8 mouse cellular contexts compared by ENCODE assay signal in the genomic region with DNA sequence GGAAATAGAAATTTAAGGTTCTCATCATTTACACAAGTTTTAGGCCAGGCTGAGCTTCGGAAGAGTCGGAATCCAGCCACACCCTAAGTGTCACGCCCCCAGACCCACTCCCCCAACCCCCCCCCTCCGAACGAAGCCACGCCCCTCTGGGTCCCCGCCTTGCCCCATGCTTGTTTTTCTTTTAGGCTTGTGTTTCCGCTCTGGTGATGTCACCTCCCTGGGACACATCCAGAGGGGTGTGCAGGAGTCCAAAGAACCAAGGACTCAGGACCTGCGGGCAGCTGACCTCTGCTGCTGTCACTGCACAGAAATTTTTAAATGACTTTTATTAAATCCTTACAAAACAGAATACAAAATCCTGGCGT. TPM values are rescaled to one million over a fixed set of nuclear protein-coding genes. Genes with fewer than 3 reads are reported as not detected.
A peak's percentile ranks its signal among the peaks of the same experiment; 100 is the strongest.
DNase-seq lines count a peak whose midpoint lies in the region; ATAC-seq and TF ChIP-seq lines count a peak whose summit lies in the region.

No protein-coding gene starts in this region.

- peaks cover 5 to 24% of the 10 kb centered on the region in 2 experiments for H3K4me1 ChIP-seq in MEL (ENCODE audit: control insufficient read depth in 1 of 2, insufficient read depth in 2 of 2, low read length in 2 of 2)
- H3K4me1 ChIP-seq in embryonic fibroblast, embryonic 13.5 days (ENCODE audit: control insufficient read depth, insufficient read depth, low read length) = 0 out of 2 replicates have a peak, but pooled peaks cover 3% of the 10 kb centered on the region
- peaks cover 25 to 28% of the 10 kb centered on the region in 2 experiments for H3K4me1 ChIP-seq in liver, embryonic 14.5 days (replicated peaks; ENCODE audit: control insufficient read depth in 2 of 2, insufficient read depth in 2 of 2, low read length in 1 of 2)

- TF ChIP-seq RAD21 in MEL (IDR thresholded peaks at IDR 0.05; ENCODE audit: low read depth, low read length) = no peak

- H3K9me3 ChIP-seq in MEL (replicated peaks; ENCODE audit: insufficient read depth, low read length) = no peaks in the 10 kb centered on the region
- H3K9me3 ChIP-seq in liver, embryonic 14.5 days (ENCODE audit: control insufficient read depth, low read length) = no peaks in the 10 kb centered on the region

- peak; percentile 23; the same call in 1 of the 2 replicates for ATAC-seq in liver, embryonic 14.5 days (ENCODE audit: insufficient read depth)

- WGBS in liver, embryonic 14.5 days (ENCODE audit: insufficient replicate concordance) = 11% methylated on average over 10 of the region's 10 CpGs

- TF ChIP-seq CTCF in MEL (IDR thresholded peaks at IDR 0.05 in 2 of 3, conservative IDR thresholded peaks at IDR 0.05 in 1 of 3; ENCODE audit: control insufficient read depth in 1 of 3, insufficient read depth in 1 of 3, low read depth in 2 of 3, low read length in 3 of 3, poor library complexity in 1 of 3, severe bottlenecking in 1 of 3) = no peak
- no peak for TF ChIP-seq CTCF in embryonic fibroblast, embryonic 13.5 days (IDR thresholded peaks at IDR 0.05; ENCODE audit: borderline replicate concordance, insufficient read depth, low read length)
- no peak for TF ChIP-seq CTCF in liver, embryonic 14.5 days (IDR thresholded peaks at IDR 0.05; ENCODE audit: low read depth)

- H3K9ac ChIP-seq in MEL (ENCODE audit: control insufficient read depth, low read depth, low read length, poor library complexity, severe bottlenecking) = peak overlapping the region; percentile 61
- peak overlapping the region; percentile 15 for H3K9ac ChIP-seq in liver, embryonic 14.5 days (replicated peaks)

- no peak for TF ChIP-seq EP300 in MEL (IDR thresholded peaks at IDR 0.05; ENCODE audit: low read depth in 1 of 2, low read length in 2 of 2)
- TF ChIP-seq EP300 in liver, embryonic 14.5 days (IDR thresholded peaks at IDR 0.05; ENCODE audit: low read depth) = no peak

- H3K27ac ChIP-seq in MEL (ENCODE audit: control insufficient read depth, low read depth, low read length) = peak overlapping the region; percentile 50; the same call in 1 of the 2 replicates
- H3K27ac ChIP-seq in embryonic fibroblast, embryonic 13.5 days (ENCODE audit: insufficient read depth, low read length) = peak overlapping the region; percentile 55
- peak overlapping the region; percentile 38 for H3K27ac ChIP-seq in liver, embryonic 14.5 days

- H3K79me2 ChIP-seq in MEL (ENCODE audit: control insufficient read depth, insufficient read depth, low read length, poor library complexity) = no peaks in the 10 kb centered on the region; the same call in 1 of the 2 replicates

- DNase-seq in 3T3-L1 (ENCODE audit: low read depth, low spot score) = peak; percentile 72
- DNase-seq in MEL (ENCODE audit: low read depth, low spot score) = no peak
- peak; percentile 72 for DNase-seq in induced T-regulatory cell, adult 2 months (ENCODE audit: low read depth)
- no peak for DNase-seq in liver, embryonic 14.5 days (ENCODE audit: low read depth in 3 of 3, low spot score in 3 of 3)
- peak; percentile 71 for DNase-seq in testis, postnatal 10 days (ENCODE audit: low spot score)
- DNase-seq in thymus, postnatal 10 days (ENCODE audit: low spot score in 2 of 2) = no peak
- DNase-seq in thymus, postnatal 4 days = no peak

- H3K4me2 ChIP-seq in liver, embryonic 14.5 days (ENCODE audit: low read depth) = peak overlapping the region; percentile 47

- TF ChIP-seq POLR2A in MEL (IDR thresholded peaks at IDR 0.05; ENCODE audit: control insufficient read depth in 1 of 2, insufficient read depth in 1 of 2, low read depth in 1 of 2, low read length in 2 of 2, poor library complexity in 1 of 2) = no peak
- TF ChIP-seq POLR2A in embryonic fibroblast, embryonic 13.5 days (IDR thresholded peaks at IDR 0.05; ENCODE audit: low read depth, low read length) = no peak

- H3K36me3 ChIP-seq in MEL (ENCODE audit: control insufficient read depth in 1 of 2, insufficient read depth in 2 of 2, low read length in 2 of 2) = peaks cover 2 to 14% of the 10 kb centered on the region in 2 experiments
- peaks cover 40% of the 10 kb centered on the region for H3K36me3 ChIP-seq in liver, embryonic 14.5 days (replicated peaks; ENCODE audit: control insufficient read depth, insufficient read depth, low read depth)

- H3K4me3 ChIP-seq in MEL (ENCODE audit: control insufficient read depth in 1 of 2, insufficient read depth in 1 of 2, low read depth in 2 of 2, low read length in 2 of 2) = peak overlapping the region in 1 of 2 experiments; percentile 30; a peak in 1 of 4 replicates
- no peak overlapping the region for H3K4me3 ChIP-seq in embryonic fibroblast, embryonic 13.5 days (ENCODE audit: insufficient read depth, low read length)
- peak overlapping the region in 1 of 2 experiments; percentile 2; a peak in 1 of 4 replicates for H3K4me3 ChIP-seq in liver, embryonic 14.5 days (ENCODE audit: insufficient read depth in 1 of 2, low read depth in 2 of 2, low read length in 2 of 2)

- no peaks in the 10 kb centered on the region for H3K27me3 ChIP-seq in MEL (ENCODE audit: control insufficient read depth in 1 of 2, insufficient read depth in 2 of 2, low read length in 2 of 2)
- no peaks in the 10 kb centered on the region for H3K27me3 ChIP-seq in liver, embryonic 14.5 days (ENCODE audit: control insufficient read depth, insufficient read depth, low read length)

TF ChIP-seq in MEL, 35 proteins besides CTCF, POLR2A, EP300 and RAD21:
- TF ChIP-seq MYC (IDR thresholded peaks at IDR 0.05; ENCODE audit: low read depth, low read length) = no peak
- TF ChIP-seq TBP (IDR thresholded peaks at IDR 0.05; ENCODE audit: low read depth, low read length) = no peak
TF ChIP-seq in MEL: peak in this region for 0.

RNA-seq across cellular contexts. Expression of a gene that starts 8.1 kb away (rescaled TPM):
- 35.4 and 43.1 TPM in 2 replicates for total RNA-seq in MEL (2012; rRNA removed)
- polyA plus RNA-seq in MEL (2012; ENCODE audit: insufficient read depth in 1 of 2, insufficient read length in 2 of 2, low read depth in 1 of 2, low replicate concordance in 2 of 2, missing spikeins in 1 of 2) = 10 to 100 TPM in 1 of 2 experiments, not detected in 1; 81.8 TPM
- polyA plus RNA-seq in embryonic fibroblast, embryonic 13.5 days (2011; ENCODE audit: insufficient read length, low read depth, missing spikeins) = 21.2 and 22.1 TPM in 2 replicates
- 8.2 and 11.3 TPM in 2 replicates for polyA plus RNA-seq in liver, embryonic 14.5 days (2012; rRNA removed)
- polyA plus RNA-seq in liver, embryonic 14.5 days (2014; fragmentation: Nextera tagmentation; extraction: Ambion mirVana) = 8.6 and 12.0 TPM in 2 replicates

RNA-seq across cellular contexts. Expression of a gene that starts 12.9 kb away (rescaled TPM):
- 68.6 and 87.1 TPM in 2 replicates for total RNA-seq in MEL (2012; rRNA removed)
- polyA plus RNA-seq in MEL (2012; ENCODE audit: insufficient read depth in 1 of 2, insufficient read length in 2 of 2, low read depth in 1 of 2, low replicate concordance in 2 of 2, missing spikeins in 1 of 2) = 100 to 1,000 TPM in 1 of 2 experiments, 10 to 100 TPM in 1; 47.4 to 184 TPM
- 32.8 and 39.8 TPM in 2 replicates for polyA plus RNA-seq in embryonic fibroblast, embryonic 13.5 days (2011; ENCODE audit: insufficient read length, low read depth, missing spikeins)
- polyA plus RNA-seq in liver, embryonic 14.5 days (2012; rRNA removed) = 59.7 and 69.1 TPM in 2 replicates
- polyA plus RNA-seq in liver, embryonic 14.5 days (2014; fragmentation: Nextera tagmentation; extraction: Ambion mirVana) = 58.7 and 74.3 TPM in 2 replicates

RNA-seq across cellular contexts. Expression of a gene that starts 36.8 kb away (rescaled TPM):
- total RNA-seq in MEL (2012; rRNA removed) = 38.3 and 38.7 TPM in 2 replicates
- polyA plus RNA-seq in MEL (2012; ENCODE audit: insufficient read depth in 1 of 2, insufficient read length in 2 of 2, low read depth in 1 of 2, low replicate concordance in 2 of 2, missing spikeins in 1 of 2) = 10 to 100 TPM in 1 of 2 experiments, not detected in 1; 63.4 TPM
- 40.9 and 56.0 TPM in 2 replicates for polyA plus RNA-seq in embryonic fibroblast, embryonic 13.5 days (2011; ENCODE audit: insufficient read length, low read depth, missing spikeins)
- polyA plus RNA-seq in liver, embryonic 14.5 days (2012; rRNA removed) = 13.0 and 15.8 TPM in 2 replicates
- polyA plus RNA-seq in liver, embryonic 14.5 days (2014; fragmentation: Nextera tagmentation; extraction: Ambion mirVana) = 14.2 and 16.0 TPM in 2 replicates

RNA-seq across cellular contexts. Expression of a gene that starts 37.0 kb away (rescaled TPM):
- 1.0 and 1.5 TPM in 2 replicates for total RNA-seq in MEL (2012; rRNA removed)
- 1 to 10 TPM in 1 of 2 experiments, not detected in 1; 3.8 TPM for polyA plus RNA-seq in MEL (2012; ENCODE audit: insufficient read depth in 1 of 2, insufficient read length in 2 of 2, low read depth in 1 of 2, low replicate concordance in 2 of 2, missing spikeins in 1 of 2)
- polyA plus RNA-seq in embryonic fibroblast, embryonic 13.5 days (2011; ENCODE audit: insufficient read length, low read depth, missing spikeins) = 24.6 and 38.5 TPM in 2 replicates
- polyA plus RNA-seq in liver, embryonic 14.5 days (2012; rRNA removed) = 9.9 and 11.3 TPM in 2 replicates
- 4.0 and 6.0 TPM in 2 replicates for polyA plus RNA-seq in liver, embryonic 14.5 days (2014; fragmentation: Nextera tagmentation; extraction: Ambion mirVana)

RNA-seq across cellular contexts. Expression of a gene that starts 42.4 kb away (rescaled TPM):
- total RNA-seq in MEL (2012; rRNA removed) = 125 and 132 TPM in 2 replicates
- 100 to 1,000 TPM in 1 of 2 experiments, not detected in 1; 231 TPM for polyA plus RNA-seq in MEL (2012; ENCODE audit: insufficient read depth in 1 of 2, insufficient read length in 2 of 2, low read depth in 1 of 2, low replicate concordance in 2 of 2, missing spikeins in 1 of 2)
- polyA plus RNA-seq in embryonic fibroblast, embryonic 13.5 days (2011; ENCODE audit: insufficient read length, low read depth, missing spikeins) = 92.4 and 105 TPM in 2 replicates
- polyA plus RNA-seq in liver, embryonic 14.5 days (2012; rRNA removed) = 46.9 and 51.3 TPM in 2 replicates
- polyA plus RNA-seq in liver, embryonic 14.5 days (2014; fragmentation: Nextera tagmentation; extraction: Ambion mirVana) = 25.5 and 27.0 TPM in 2 replicates

Comparison
In these comparisons a context has a peak if more than half of its experiments do, and no peak if none do; other contexts are left out.
1. DNase-seq: peak in 3T3-L1 (single experiment), induced T-regulatory cell, adult 2 months (single experiment) and testis, postnatal 10 days (single experiment); none in MEL (single experiment), liver, embryonic 14.5 days (0 of 3), thymus, postnatal 10 days (0 of 2) and thymus, postnatal 4 days (single experiment).
2. Peak in every context shown above with its lines, with median percentiles within 50 percentile points of each other: H3K27ac ChIP-seq.